Mouse (Mus musculus): Measurements from ENCODE around the gene Vax2. TPM values are rescaled to one million over a fixed set of nuclear protein-coding genes. Genes with fewer than 3 reads are reported as not detected.
A peak's percentile ranks its signal among the peaks of the same experiment; 100 is the strongest.

Gene Vax2
- total and polyA plus RNA-seq, 2 experiments from 2014 or later, result not detected

DNA sequence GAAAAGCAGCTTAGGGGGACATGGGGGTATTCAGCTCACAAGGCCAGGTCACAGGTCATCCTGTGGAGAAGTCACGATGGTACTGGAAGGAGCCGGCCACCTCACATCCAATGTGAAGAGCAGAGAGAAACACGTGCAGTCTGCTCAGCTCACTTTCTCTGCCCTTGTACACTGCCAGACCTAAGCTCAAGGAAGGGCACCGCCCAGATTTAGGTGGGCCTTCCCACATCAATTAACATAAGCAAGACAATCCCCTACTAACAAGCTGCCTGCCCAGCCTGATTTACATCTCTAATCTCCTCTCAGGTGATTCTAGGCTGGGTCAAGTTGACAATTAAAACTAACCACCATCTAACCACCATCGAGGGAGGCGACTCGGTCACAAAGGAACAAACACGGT is 13.1 kb upstream of the Vax2 start:
- ATAC-seq (ENCODE audit: insufficient read depth, low read depth), result no peak
- TF ChIP-seq EP300 (IDR thresholded peaks at IDR 0.05; ENCODE audit: low read depth) (no peak), CTCF (IDR thresholded peaks at IDR 0.05; ENCODE audit: low read depth) (no peak)

DNA sequence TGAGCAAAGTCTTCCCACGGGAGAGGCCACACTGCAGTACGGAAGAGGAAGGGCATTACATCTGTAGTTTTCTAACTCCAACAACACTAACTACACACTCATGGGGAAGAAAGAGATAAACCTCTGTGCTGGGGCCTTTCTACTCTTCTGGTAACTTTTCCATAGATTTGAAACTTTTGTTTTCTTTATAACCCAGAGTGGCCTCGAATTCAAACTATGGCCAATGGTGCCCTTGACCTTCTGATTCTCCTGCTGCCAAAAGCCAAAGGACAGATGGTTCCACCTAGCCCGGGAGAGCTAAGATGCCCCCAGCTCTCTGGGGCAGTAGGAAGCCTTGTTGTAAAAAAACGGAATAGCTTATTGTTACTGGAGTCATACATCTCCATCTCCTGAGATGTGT is 11.1 kb upstream of the Vax2 start:
- Histone ChIP-seq H3K27ac (ENCODE audit: low read depth) (no peak overlapping the region), H3K9ac (replicated peaks; ENCODE audit: low read depth, low read length) (no peak overlapping the region), H3K27me3 (ENCODE audit: control insufficient read depth, insufficient read depth, low read length) (peaks cover 96% of the 10 kb centered on the region), H3K4me2 (ENCODE audit: low read depth, low read length) (no peak overlapping the region), H3K4me3 (ENCODE audit: low read depth, low read length) (no peak overlapping the region), H3K9me3 (replicated peaks; ENCODE audit: control insufficient read depth, low read length) (no peaks in the 10 kb centered on the region), H3K4me1 (ENCODE audit: control insufficient read depth, insufficient read depth) (no peaks in the 10 kb centered on the region), H3K36me3 (replicated peaks; ENCODE audit: control insufficient read depth, insufficient read depth, low read length) (no peaks in the 10 kb centered on the region)
- 7% methylated on average over 5 of the region's 5 CpGs for WGBS
- no peak for TF ChIP-seq CTCF (IDR thresholded peaks at IDR 0.05; ENCODE audit: low read depth)
- no peak for TF ChIP-seq EP300 (IDR thresholded peaks at IDR 0.05; ENCODE audit: low read depth)
- DNase-seq (ENCODE audit: low spot score) (no peak), ATAC-seq (ENCODE audit: insufficient read depth, low read depth) (no peak)

More for the DNA sequence above, 13.1 kb upstream of the Vax2 start:
- Histone ChIP-seq H3K4me1 (ENCODE audit: control insufficient read depth, insufficient read depth) (no peaks in the 10 kb centered on the region), H3K9me3 (replicated peaks; ENCODE audit: control insufficient read depth, low read length) (no peaks in the 10 kb centered on the region), H3K27ac (ENCODE audit: low read depth) (no peak overlapping the region), H3K9ac (replicated peaks; ENCODE audit: low read depth, low read length) (no peak overlapping the region), H3K27me3 (ENCODE audit: control insufficient read depth, insufficient read depth, low read length) (peaks cover 96% of the 10 kb centered on the region), H3K4me3 (ENCODE audit: low read depth, low read length) (no peak overlapping the region), H3K36me3 (replicated peaks; ENCODE audit: control insufficient read depth, insufficient read depth, low read length) (no peaks in the 10 kb centered on the region), H3K4me2 (ENCODE audit: low read depth, low read length) (no peak overlapping the region)
- no peak for DNase-seq (ENCODE audit: low spot score)
- WGBS, result 7% methylated on average over 8 of the region's 8 CpGs

DNA sequence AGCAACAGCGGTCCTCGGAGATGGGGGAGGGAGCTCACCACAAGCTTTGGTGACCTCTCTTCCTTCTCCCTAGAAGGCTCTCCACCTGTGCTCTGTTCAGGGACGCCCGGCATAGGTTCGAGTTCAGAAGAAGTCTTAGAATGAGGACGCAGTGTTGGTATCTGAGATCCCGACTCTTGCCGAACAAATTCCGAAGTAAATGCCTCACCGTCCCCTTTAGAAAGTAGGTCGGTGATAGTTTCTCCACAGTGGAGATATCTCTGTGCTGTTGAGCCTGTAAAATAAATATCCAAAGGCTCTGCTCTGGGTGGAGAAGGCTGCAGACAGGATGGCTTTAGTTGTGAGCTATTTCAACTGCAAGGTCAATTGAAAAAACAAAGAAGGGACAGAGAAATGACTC is 10.1 kb upstream of the Vax2 start:
- no peaks in the 10 kb centered on the region for H3K4me1 ChIP-seq (ENCODE audit: control insufficient read depth, insufficient read depth)
- no peak overlapping the region for H3K4me3 ChIP-seq (ENCODE audit: low read depth, low read length)
- no peak overlapping the region for H3K27ac ChIP-seq (ENCODE audit: low read depth)
- H3K27me3 ChIP-seq (ENCODE audit: control insufficient read depth, insufficient read depth, low read length), result peaks cover 96% of the 10 kb centered on the region
- H3K9ac ChIP-seq (replicated peaks; ENCODE audit: low read depth, low read length), result no peak overlapping the region
- no peaks in the 10 kb centered on the region for H3K36me3 ChIP-seq (replicated peaks; ENCODE audit: control insufficient read depth, insufficient read depth, low read length)
- no peaks in the 10 kb centered on the region for H3K9me3 ChIP-seq (replicated peaks; ENCODE audit: control insufficient read depth, low read length)
- ATAC-seq (ENCODE audit: insufficient read depth, low read depth), result no peak
- DNase-seq (ENCODE audit: low spot score), result no peak
- H3K4me2 ChIP-seq (ENCODE audit: low read depth, low read length), result no peak overlapping the region
- 1% methylated on average over 11 of the region's 11 CpGs for WGBS
- TF ChIP-seq EP300 (IDR thresholded peaks at IDR 0.05; ENCODE audit: low read depth) (no peak), CTCF (IDR thresholded peaks at IDR 0.05; ENCODE audit: low read depth) (no peak)

DNA sequence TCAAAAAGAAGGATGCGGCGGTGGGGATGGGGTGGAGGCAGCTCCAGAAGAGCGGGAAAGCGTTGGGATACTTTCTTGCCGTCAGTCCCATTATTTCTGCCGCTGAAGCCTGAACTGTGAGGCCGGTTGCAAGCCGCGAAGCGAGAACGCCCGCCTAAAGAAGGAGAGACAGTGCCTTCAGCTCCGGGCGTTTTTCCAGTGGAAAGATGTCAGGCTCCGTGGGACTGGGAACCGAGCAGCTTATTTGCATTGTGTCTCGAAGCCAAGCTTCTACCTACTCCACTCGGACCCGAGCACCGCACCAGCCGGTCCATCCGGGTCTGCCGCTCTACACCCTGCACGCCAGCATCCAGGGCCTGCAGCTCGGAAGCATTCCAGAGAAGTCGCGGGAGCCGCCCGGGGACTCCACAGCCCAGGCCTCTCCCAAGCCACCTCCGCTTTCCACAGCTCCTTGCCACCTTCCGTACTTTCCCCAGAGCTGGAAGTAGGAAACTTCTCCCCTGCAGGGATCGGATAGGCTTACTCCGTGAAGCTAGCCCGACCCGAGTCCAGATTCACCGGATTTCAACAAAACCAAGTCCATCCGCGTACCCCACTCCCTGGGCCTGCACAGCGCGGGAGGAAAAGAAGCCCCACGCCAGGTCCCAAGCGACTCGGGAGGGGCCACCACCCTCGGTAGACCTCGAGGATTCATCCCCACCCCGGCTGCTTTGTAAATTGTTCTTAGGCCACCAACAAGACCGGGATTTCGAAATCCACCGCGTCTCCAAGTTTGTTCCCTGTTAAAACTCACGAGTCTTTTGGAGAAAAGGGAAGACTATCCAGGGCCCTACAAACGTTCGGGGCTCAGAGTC is 8.7 kb upstream of the Vax2 start:
- H3K4me3 ChIP-seq (ENCODE audit: low read depth, low read length), result no peak overlapping the region
- no peak overlapping the region for H3K4me2 ChIP-seq (ENCODE audit: low read depth, low read length)
- 0 out of 2 replicates have a peak, but pooled peaks have one; percentile 17 for ATAC-seq (ENCODE audit: insufficient read depth, low read depth)
- H3K27me3 ChIP-seq (ENCODE audit: control insufficient read depth, insufficient read depth, low read length), result peaks cover 96% of the 10 kb centered on the region
- H3K36me3 ChIP-seq (replicated peaks; ENCODE audit: control insufficient read depth, insufficient read depth, low read length), result no peaks in the 10 kb centered on the region
- H3K9ac ChIP-seq (replicated peaks; ENCODE audit: low read depth, low read length), result no peak overlapping the region
- WGBS, result 2% methylated on average over 53 of the region's 53 CpGs
- no peaks in the 10 kb centered on the region for H3K4me1 ChIP-seq (ENCODE audit: control insufficient read depth, insufficient read depth)
- no peak for TF ChIP-seq EP300 (IDR thresholded peaks at IDR 0.05; ENCODE audit: low read depth)
- TF ChIP-seq CTCF (IDR thresholded peaks at IDR 0.05; ENCODE audit: low read depth), result no peak
- no peak overlapping the region for H3K27ac ChIP-seq (ENCODE audit: low read depth)
- H3K9me3 ChIP-seq (replicated peaks; ENCODE audit: control insufficient read depth, low read length), result no peaks in the 10 kb centered on the region
- DNase-seq (ENCODE audit: low spot score), result no peak

DNA sequence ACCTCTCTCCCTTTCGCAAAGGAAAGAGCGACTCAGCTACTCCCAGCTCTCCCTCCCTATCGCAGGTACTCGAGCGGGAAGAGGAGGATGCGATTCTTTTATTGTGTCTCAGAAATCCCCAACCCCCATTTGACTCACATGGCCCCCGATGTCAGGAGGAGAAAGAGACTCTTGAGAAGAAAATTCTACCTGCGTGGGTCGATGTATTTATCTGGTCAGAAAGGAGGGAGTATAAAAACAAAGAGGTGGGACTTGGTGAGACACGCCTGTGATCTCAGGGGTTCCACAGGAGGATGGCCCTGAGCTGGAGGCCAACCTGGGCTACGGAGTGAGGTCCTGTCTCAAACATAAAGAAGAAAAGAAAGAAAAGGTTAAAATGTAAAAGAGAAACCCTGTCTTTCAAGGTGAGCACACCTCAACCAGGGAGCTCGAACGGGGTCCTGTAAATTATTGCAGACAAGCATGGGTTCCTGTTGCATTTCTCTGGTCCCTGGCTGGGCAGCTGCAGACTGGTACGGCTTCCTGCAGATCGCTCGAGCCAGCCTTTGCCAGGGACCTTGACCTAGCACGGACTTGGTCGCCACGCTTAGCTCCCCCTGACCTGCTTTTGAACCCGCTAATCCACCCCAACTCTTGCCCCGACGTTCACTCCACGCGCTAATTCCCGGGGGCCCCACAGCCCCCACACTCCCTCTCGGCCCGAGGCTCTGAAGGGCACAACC is 7.9 kb upstream of the Vax2 start:
- Histone ChIP-seq H3K4me2 (ENCODE audit: low read depth, low read length) (no peak overlapping the region), H3K4me3 (ENCODE audit: low read depth, low read length) (no peak overlapping the region), H3K9ac (replicated peaks; ENCODE audit: low read depth, low read length) (no peak overlapping the region), H3K9me3 (replicated peaks; ENCODE audit: control insufficient read depth, low read length) (no peaks in the 10 kb centered on the region), H3K27ac (ENCODE audit: low read depth) (no peak overlapping the region), H3K36me3 (replicated peaks; ENCODE audit: control insufficient read depth, insufficient read depth, low read length) (no peaks in the 10 kb centered on the region), H3K27me3 (ENCODE audit: control insufficient read depth, insufficient read depth, low read length) (peaks cover 96% of the 10 kb centered on the region), H3K4me1 (ENCODE audit: control insufficient read depth, insufficient read depth) (no peaks in the 10 kb centered on the region)
- 2% methylated on average over 27 of the region's 27 CpGs for WGBS
- ATAC-seq (ENCODE audit: insufficient read depth, low read depth) (no peak), DNase-seq (ENCODE audit: low spot score) (no peak)
- TF ChIP-seq EP300 (IDR thresholded peaks at IDR 0.05; ENCODE audit: low read depth) (no peak), CTCF (IDR thresholded peaks at IDR 0.05; ENCODE audit: low read depth) (no peak)

Measured in heart, postnatal 0 days (tissue).